Mouse (Mus musculus): ENCODE measurements around the gene Rpia. TPM values are rescaled to one million over a fixed set of nuclear protein-coding genes. Genes with fewer than 3 reads are reported as not detected.

Rpia gene
- total RNA-seq, 4 experiments from 2014 or later: 11.5 to 16.0 (median 14.0) TPM

DNA sequence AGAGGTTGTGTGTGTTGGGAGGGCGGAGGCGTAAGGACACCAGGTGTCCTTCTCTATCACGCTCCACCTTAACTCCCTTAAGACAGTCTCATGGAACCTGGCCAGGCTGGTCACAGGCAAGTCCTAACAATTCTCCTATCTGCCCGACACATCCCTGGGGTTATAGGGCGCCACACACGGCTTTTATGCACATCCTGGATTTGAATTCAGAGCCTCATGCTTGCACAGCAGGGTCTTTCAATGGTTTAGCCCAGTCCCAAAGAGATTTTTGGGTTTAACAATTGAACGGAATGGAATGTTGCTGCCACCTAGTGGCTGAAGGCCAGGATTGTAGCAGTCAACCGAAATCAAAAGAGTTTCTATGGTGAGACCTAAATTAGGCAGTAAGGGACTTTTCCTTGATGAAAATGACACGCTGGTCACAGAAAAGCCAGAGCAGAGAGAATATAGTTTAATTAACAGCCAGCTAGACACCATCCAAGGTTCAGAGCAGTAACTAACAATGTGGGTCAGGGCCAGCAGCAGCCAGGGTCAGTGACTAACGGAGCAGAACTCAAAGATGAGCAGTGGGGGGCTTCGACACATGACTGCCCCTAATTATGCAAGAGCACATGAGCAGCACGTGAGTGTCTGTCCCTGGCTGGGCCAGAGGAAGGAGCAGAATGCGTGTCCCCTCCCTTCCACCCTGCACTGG is 13.9 kb upstream of the Rpia start:
- DNase-seq (ENCODE audit: low spot score in 2 of 2): peak in 1 of 2 experiments; percentile 51

DNA sequence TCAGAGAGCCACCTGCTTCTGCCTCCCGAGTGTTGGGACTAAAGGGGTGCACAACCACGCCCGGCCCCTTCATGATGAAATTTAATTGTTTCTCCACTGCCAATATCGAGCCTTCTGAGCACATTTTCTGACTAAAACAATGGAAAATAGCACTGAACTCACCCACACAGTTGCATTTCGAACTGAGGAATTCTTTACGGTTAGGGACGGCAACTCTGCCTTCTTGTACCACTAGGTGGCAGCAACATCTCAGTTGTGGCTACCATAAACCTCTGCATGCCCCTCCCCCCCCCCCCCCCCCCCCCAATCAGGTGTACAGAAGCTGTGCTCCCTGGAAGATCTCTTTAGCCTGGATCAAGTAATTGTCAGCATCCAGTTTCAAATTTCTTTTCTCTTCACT is 13.2 kb upstream of the Rpia start:
- DNase-seq (ENCODE audit: low spot score in 2 of 2): peak in 1 of 2 experiments; percentile 45

DNA sequence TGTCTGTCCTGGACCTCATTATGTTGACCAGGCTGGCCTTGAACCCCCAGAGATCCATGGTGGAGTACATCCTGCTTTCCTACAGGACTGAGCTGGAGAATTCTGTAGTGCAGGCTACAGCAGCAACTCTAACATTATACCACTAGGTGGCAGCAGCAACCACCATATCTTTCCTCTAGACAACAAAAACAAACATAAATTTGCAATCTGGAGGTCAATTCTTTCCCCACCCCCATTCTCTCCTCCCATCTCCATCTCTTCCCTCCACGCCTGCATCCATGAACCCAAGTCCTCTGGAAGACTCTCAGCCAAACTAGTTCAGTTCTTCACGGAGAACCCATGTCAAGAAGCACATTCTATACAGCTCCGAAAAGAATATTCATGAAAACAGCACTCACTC is 12.6 kb upstream of the Rpia start:
- no peak for DNase-seq (ENCODE audit: low spot score in 2 of 2)

DNA sequence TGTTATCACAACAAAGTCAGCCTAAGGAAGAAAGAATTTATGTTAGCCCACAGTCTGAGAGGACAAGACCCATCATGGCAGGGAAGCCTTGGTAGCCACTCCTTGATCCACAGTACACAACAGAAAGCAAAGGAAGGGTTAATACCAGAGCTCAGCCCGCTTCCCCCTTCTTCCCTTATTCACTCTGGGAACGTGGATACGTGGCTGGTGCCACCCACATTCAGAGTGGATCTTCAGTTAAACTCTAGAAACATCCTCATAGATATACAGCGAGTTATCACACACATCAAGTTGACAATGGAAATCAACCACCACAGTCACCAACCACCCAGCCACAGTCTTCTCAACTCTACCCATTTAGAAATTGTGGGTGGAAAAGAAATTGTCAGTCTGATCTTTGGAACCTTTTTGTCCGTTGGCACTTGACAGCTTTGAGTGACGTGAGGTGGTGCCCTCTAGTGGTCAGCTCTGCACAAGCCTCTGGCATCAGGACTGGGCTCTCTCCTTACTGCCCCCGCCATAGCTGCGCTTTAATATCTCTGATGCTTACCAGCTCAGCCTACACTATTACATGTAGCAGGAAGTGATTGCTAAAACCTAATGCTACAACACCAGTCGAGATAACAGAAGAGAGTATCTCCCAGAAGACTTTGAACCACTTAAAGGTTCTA is 5.7 kb upstream of the Rpia start:
- no peak for DNase-seq (ENCODE audit: low spot score in 2 of 2)

DNA sequence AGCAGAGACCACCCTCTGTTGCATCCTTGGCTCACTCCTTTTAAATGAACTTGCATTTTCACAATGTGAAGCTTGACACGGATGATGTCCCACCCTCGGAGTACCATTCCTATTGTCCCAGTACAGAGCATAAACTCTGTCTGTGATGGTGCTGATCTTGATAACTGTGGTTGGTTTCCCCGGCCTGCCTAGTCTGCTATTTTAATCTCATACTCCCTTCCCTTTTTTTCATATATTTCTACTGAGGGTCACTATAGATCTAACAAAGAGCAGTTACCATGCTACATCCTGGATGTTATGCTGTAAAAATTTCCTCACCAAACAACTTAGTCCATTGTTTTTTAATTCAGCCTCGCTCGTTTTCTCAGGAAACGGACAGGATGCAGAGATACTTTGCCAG is 4.9 kb upstream of the Rpia start:
- no peak for DNase-seq (ENCODE audit: low spot score in 2 of 2)

DNA sequence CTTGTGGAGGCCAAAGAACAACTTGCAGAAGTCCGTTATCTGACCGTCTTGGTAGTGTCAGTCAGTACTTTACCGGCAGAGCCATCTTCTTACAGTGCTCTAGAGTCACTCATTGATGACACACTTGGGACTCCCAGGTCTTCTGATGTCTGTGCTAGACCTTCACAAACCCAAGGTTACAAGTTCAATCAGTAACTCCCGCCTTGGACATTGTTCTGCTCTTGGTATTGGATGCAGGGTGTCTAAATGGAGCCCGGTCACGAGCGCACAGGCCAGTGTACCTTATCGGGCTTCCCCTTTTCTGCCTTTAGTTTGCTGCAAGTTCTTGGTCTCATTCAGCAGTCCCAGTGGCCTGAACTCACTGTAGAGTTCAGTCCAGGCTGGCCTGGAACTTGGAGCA is 612 bp upstream of the Rpia start:
- no peak for DNase-seq (ENCODE audit: low spot score in 2 of 2)

DNA sequence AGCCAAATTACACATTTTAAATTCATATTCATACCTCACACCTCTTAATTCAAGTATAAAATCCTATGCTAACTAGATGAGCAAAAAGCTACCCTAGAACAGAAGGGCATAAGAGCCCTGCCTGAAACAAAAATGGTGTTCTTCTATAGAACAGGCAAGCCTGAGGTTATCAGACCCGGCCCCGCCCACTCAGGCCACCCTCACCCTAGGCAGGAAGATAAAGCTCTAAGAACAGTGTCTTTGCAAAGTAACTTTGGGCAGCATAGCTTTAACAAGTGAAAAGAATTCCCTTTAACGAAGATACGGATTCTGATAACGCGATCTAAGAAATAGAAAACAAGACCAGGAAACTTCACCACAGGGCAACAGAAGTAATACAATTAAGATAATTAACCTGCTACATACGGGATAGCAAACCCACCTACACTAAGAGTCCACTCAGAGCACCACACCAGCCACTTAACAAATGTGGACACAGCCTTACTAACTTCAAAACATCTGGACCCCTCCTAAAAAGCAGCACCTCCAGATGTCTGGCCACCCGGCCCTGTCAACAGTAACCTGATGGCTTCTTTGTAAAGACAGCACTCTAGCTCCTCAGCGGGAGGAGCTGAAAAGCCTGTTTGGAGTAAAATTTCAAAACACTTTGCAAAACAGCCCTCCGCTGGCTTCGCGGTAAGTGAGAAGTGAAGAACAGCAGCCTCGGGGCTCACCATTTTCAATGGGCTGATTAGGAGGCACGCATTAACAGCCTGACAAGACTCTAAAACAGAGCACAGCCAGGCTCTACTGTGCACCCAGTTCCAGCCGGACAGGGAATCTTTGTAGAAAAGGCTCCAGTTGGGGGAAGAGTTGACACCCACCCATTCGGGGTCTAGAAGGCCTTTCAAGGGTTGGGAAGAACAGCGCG is 925 bp downstream of the Rpia start:
- no peak for DNase-seq (ENCODE audit: low spot score in 2 of 2)

DNA sequence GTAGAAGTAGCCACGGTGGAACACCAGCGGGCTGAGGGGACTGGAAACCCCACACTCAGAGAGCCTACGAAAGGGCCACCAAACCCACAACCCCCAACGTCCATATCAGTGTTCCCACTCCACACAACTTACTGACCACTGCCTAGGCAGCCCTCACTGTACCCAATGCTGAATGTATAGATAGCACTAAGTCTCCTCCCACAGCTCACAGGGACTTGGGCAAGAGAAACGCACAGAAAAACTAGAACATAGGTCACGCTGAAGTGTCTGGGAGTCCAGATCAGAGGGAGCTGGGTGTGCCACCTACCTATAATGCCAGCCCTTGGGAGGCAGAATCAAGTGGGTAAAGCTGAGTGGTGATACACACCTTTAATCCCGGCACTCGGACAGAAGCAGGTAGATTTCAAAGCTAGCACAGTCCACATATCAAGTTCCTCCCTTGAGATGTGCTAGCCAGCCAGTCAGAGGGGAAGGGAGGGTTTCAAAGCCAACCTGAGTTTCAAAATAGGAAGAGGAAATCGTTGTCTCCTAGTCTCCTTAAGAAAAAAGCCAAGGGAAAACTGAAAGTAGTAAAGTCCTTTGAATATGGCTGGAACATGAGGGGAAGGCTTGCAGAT is 1.9 kb downstream of the Rpia start:
- DNase-seq (ENCODE audit: low spot score in 2 of 2): no peak

DNA sequence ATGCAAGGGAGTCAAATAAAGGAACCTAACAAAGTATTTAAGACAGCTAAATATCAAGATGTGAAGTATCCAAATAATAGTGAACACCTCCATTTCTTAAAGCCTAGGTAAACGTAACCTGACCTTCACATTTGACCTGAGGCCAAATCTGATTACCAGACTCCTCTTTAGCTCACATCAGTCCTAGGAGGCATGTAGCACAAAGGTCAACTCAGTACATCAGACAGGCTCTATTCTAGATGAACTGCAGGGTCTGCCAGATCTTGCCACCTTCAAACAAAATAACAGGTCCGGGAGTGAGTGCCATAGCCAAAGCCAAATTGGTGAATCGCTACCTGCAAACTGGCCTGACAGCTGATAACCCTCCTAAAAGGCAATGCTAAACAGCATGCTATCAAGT is 2.9 kb downstream of the Rpia start:
- no peak for DNase-seq (ENCODE audit: low spot score in 2 of 2)

DNA sequence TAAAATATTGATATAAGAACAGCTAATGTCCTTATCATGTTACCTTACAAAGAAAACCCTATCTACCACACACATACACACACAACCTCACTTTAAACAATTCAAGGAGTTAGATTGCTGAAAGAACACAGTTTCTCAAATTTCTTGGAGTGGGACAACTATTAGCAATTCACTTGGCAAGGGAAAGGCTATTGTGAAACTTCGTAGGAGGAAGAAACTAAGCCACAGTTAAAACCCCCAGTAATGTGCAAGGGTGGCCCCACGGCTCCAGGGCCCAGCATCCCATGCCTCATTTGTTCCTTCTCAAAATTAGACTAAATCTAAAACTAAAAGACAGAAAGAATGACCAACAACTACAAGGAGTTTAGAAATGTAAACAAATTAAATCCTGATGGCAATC is 4.5 kb downstream of the Rpia start:
- no peak for DNase-seq (ENCODE audit: low spot score in 2 of 2)

DNA sequence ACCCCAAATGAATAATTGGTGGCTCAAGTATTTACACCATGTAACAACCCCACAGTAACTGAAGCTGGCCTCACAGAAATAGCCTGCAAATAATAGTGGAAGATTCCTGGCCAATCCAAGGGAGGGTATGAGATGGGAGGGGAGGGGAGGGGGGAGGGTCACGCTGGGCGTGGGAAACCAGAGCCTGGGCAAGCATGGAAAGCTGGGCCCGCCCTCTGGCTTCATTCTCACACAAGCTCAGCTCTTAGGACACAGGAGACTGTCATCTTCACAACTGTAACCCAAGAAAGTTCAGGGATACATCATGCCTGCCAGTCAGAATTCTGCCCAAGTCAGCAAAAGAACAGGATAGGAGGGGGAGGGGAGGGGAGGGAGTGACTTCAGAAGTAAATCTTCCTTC is 6.2 kb downstream of the Rpia start:
- no peak for DNase-seq (ENCODE audit: low spot score in 2 of 2)

DNA sequence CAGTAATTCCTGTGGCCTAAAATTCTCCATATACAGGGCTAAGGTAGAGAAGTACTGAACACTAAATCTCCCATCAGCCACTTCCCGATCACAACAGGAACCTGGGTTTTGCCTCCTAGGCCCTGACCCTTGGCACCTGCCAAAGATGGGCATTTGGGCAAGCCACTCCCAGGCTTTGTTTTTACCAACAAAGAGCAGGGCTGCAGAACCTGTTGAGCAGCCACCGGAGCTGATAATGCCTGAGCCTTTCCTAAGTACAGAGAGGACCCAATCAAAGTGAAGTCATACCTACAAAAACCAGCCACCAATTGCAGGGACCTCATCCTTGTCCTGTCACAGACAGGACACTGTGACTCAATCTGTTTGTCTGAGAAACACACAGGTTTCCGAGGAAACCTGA is 7.2 kb downstream of the Rpia start:
- DNase-seq (ENCODE audit: low spot score in 2 of 2): no peak

DNA sequence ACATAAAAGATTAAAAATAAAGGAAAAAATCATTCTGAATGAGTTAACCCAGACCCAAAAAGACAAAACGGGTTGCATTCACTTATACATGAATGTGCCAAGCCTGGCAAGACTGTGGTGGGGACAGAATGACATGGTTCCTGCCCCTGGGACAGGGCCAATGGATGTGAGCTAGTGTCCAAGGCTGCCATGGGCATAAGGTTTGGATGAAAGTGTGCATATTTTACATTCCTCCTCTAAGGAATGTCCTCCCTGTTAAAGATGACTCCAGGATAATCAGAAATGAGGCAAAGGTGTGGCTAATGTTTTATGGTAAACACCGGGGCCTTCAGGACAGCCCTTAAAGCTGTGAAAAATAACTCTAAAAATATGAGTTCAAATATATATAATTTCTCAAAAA is 10.7 kb downstream of the Rpia start:
- DNase-seq (ENCODE audit: low spot score in 2 of 2): no peak

DNA sequence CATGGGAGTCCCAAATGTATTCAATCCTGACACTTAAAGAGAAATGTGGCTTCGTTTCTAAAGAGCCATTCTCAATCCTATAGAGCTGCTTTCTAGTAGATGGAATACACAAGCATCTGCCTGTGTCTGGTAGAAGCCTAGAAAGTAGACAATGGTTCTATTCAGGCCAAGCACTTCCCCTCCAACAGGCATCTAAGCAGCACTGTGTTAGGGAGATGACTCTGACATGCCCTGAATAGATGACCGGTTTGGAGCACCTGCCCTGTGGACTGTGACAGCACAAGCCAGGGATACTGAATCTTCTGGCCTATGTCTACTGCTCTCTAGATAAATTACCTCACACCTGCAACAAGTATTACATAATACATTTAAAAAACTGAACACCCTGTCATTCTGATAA is 17.7 kb downstream of the Rpia start:
- DNase-seq (ENCODE audit: low spot score in 2 of 2): no peak

DNA sequence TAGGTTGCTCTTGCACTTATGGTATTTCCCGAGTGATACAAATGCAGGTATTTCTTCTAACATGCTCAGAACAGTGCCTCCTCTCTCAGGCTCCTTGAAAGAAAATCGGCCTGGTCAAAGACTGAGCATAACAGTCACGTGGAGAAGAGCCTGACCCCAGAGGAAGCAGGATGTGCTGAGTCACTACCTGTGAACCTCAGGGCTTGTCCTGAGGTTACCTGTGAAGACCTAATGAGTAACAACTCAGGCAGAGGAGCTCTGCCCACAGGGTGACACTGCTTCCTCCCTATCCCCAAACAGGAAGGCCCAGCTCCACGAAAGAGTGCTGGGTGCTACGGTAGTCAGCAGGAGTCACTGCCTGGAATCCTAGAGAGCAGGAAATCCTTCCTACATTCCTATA is 18.3 kb downstream of the Rpia start:
- DNase-seq (ENCODE audit: low spot score in 2 of 2): no peak

DNA sequence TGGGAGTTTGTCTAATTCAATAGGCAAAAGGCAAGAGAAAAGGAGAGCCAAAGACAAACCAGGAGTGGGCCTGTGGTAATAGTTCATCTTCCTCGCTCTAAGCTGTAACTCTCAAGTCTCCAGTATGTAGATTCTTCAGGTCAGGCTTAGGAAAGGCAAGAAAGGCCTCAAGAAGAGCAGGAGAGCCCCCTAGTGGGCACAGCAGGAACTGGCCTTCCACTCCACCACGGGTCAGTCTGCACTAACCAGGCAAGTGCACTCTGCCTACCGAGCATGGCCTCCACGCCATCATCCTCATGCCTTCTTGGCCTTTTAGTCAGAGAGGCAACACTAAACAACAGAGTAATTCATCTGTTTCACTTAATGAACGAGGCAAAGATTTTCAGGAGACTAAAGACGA is 23.3 kb downstream of the Rpia start:
- peak; percentile 54 to 74 for DNase-seq (ENCODE audit: low spot score in 2 of 2)

DNA sequence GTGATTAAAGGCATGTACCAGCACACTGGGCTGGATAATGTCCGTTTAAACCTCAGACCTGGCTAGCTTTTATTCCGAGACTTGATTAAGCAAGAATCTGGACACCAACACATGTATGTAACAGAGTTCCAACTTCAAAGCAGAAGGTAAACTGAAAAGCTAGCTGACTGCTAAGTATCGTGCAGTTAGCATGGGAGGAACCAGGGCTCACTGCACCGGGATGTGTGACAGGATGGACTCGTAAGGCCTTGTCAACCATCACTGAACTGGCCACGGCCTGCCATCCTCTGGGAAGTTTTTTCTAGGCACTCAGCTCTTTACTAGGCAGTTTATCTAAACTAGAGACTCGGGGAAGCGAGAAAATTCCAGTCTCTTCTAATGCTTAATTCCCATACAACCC is 27.0 kb downstream of the Rpia start:
- no peak for DNase-seq (ENCODE audit: low spot score in 2 of 2)

DNA sequence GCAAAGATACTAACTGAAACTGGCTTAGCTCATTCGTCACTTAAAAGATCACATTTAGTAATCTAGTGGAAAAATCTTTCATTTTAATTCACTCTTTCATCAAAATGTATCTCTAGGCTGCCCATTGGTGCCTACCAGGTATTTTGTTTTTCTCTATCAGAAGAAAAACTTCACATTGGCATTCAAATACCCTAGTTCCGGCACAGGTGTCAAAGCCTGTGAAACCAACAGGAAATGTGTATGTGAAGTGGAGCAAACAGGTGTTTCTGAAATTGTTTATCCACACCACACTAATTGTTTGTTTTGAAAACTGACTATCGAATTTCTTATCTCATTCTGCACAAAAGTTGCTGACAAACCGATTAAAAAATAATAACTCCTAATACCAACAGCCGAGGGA is 27.5 kb downstream of the Rpia start:
- DNase-seq (ENCODE audit: low spot score in 2 of 2): no peak

DNA sequence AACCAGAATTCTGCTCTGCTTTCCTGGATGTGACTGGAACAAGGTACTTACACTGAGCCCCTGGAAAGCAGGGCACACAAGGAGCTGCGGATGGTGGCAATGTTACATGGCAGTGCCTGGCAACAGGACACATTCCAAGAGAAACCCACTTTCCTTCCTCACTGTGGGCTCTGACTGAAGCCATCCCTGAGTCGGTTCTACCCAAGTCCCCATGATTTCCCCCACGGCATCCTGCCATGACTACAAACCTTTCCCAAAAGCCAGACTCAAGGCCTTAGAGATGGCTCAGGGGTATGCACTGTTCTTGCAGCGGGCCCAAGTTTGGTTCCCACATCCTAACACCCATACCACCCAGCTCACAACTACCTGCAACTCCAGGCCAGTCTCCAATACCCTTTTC is 28.2 kb downstream of the Rpia start:
- DNase-seq (ENCODE audit: low spot score in 2 of 2): no peak

DNA sequence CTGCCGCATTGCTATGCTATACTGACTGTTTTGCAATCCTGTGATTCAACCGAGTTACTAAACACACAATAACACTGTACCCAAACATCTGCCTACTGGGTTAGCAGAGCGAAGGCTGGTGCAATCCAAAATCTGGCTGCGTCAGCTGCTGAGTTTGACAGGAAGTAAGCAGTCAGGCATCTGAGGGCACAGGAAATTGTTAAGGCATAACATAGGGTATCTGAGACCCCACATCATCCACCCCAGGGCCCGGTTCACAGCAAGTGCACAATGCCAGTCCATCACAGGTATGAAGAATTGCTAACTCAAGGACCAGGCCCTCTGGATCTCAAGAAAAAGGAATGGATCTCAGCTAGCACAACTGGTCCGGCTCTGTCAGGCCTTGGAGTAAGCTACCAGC is 29.4 kb downstream of the Rpia start:
- no peak for DNase-seq (ENCODE audit: low spot score in 2 of 2)

DNA sequence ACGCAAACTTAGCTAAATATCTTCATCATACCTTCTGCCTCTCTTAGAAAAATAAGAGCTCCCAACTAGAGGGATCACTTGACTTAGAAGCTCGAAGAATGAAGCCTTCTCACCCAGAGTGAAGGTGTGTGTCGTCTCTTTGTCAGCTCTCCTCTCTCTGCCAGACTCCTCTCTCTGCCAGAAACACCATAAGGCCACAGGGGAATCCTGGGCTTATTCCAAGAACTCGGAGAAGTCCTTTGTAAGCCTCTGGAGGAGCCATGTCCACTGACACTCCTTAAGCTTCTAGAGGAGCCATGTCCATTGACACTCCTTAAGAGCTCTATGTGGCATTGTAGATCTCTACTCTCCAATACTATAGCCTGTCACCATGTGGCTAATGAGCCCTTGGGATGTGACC is 31.1 kb downstream of the Rpia start:
- no peak for DNase-seq (ENCODE audit: low spot score in 2 of 2)

DNA sequence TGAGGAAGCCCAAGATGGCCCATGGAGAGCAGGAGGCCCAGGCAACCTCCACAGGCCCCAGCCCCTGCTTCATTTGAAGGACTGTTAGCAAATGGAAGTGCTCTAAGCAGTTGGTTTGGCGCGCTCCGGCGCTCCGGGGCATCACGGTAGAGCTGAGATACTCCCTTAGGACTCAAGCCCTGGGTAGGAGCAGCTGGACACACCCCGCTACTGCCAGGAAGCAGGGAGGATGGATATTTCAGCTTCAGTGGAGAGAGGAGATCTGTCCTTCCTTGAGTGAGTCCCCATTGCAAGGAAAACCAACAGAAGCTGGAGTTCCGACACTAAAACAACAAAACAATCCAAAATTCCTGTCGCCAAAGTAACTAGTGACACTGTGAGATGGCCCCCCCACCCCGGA is 37.2 kb downstream of the Rpia start:
- DNase-seq (ENCODE audit: low spot score in 2 of 2): no peak

Measured in left cerebral cortex, adult 8-10 months (tissue).